Comparison of ENCODE assay signal across 29 mouse cellular contexts in genomic region chr5:101862651-101863050, GRCm38 (mm10).
DNase-seq lines count a peak whose midpoint lies in the region; ATAC-seq and TF ChIP-seq lines count a peak whose summit lies in the region.
"Had no signal": no experiment of that assay in that cellular context is flagged by ENCODE, and none has a peak within 500 bp of the region (broad histone marks: within the 10 kb centered on the region; RNA-seq: fewer than 3 reads in every experiment).

No protein-coding gene starts in this region.

- peak overlapping the region; percentile 4; the same call in 1 of the 2 replicates for H3K27ac ChIP-seq in hindbrain, postnatal 0 days
- H3K27ac ChIP-seq in hindbrain, embryonic 14.5 days, result no peak overlapping the region
- no peak overlapping the region for H3K27ac ChIP-seq in kidney, embryonic 14.5 days (ENCODE audit: low read depth, low read length)
- no peak overlapping the region for H3K27ac ChIP-seq in lung, postnatal 0 days (ENCODE audit: low read length)
- H3K27ac ChIP-seq: embryonic facial prominence, embryonic 13.5 days; forebrain, embryonic 12.5 days; hindbrain, embryonic 10.5 days; intestine, embryonic 15.5 days; limb, embryonic 10.5 days; limb, embryonic 15.5 days; liver, embryonic 13.5 days had no signal

- 92% methylated on average over 8 of the region's 8 CpGs for WGBS in hindbrain, postnatal 0 days
- WGBS in hindbrain, embryonic 14.5 days, result 90% methylated on average over 8 of the region's 8 CpGs
- 81% methylated on average over 8 of the region's 8 CpGs for WGBS in kidney, embryonic 14.5 days
- 91% methylated on average over 8 of the region's 8 CpGs for WGBS in lung, postnatal 0 days

- no peak overlapping the region for H3K9ac ChIP-seq in hindbrain, postnatal 0 days (replicated peaks; ENCODE audit: low read length)
- no peak overlapping the region for H3K9ac ChIP-seq in hindbrain, embryonic 14.5 days
- no peak overlapping the region for H3K9ac ChIP-seq in kidney, embryonic 14.5 days (ENCODE audit: low read depth, low read length)
- no peak overlapping the region for H3K9ac ChIP-seq in lung, postnatal 0 days (replicated peaks; ENCODE audit: low read depth)
- H3K9ac ChIP-seq: embryonic facial prominence, embryonic 13.5 days; forebrain, embryonic 12.5 days; forebrain, postnatal 0 days; intestine, embryonic 15.5 days; limb, embryonic 15.5 days; liver, embryonic 13.5 days had no signal

- H3K36me3 ChIP-seq in hindbrain, postnatal 0 days (ENCODE audit: insufficient read depth, low read length), result peaks cover 71% of the 10 kb centered on the region
- H3K36me3 ChIP-seq in hindbrain, embryonic 14.5 days (replicated peaks; ENCODE audit: control insufficient read depth, insufficient read depth), result peaks cover 100% of the 10 kb centered on the region
- peaks cover 84% of the 10 kb centered on the region for H3K36me3 ChIP-seq in kidney, embryonic 14.5 days (ENCODE audit: control insufficient read depth, insufficient read depth, low read length)
- peaks cover 38% of the 10 kb centered on the region for H3K36me3 ChIP-seq in lung, postnatal 0 days (ENCODE audit: insufficient read depth, low read length)
- H3K36me3 ChIP-seq: G1E had no signal

- ATAC-seq in hindbrain, postnatal 0 days, result peak; percentile 34; the same call in 1 of the 2 replicates
- ATAC-seq in hindbrain, embryonic 14.5 days (ENCODE audit: low FRiP score), result no peak
- no peak for ATAC-seq in kidney, embryonic 14.5 days (ENCODE audit: low FRiP score, low TSS enrichment)
- no peak for ATAC-seq in lung, postnatal 0 days
- ATAC-seq: CD4-positive, CD25-positive, alpha-beta regulatory T cell, adult 4 months; forebrain, postnatal 0 days; hindbrain, embryonic 16.5 days; intestine, embryonic 15.5 days had no signal

- H3K4me3 ChIP-seq in hindbrain, postnatal 0 days (ENCODE audit: low read length), result no peak overlapping the region
- H3K4me3 ChIP-seq in hindbrain, embryonic 14.5 days (replicated peaks; ENCODE audit: low read length), result no peak overlapping the region
- H3K4me3 ChIP-seq in kidney, embryonic 14.5 days (ENCODE audit: low read length), result no peak overlapping the region
- H3K4me3 ChIP-seq in lung, postnatal 0 days (ENCODE audit: low read depth, low read length), result no peak overlapping the region
- H3K4me3 ChIP-seq: embryonic facial prominence, embryonic 13.5 days; forebrain, embryonic 12.5 days; hindbrain, embryonic 10.5 days; intestine, embryonic 15.5 days; limb, embryonic 10.5 days; limb, embryonic 15.5 days; liver, embryonic 13.5 days had no signal

- no peak for DNase-seq in hindbrain, postnatal 0 days (ENCODE audit: low spot score)
- no peak for DNase-seq in hindbrain, embryonic 14.5 days (ENCODE audit: low spot score)
- peak; percentile 10 for DNase-seq in kidney, postnatal 10 days
- DNase-seq in lung, postnatal 0 days (ENCODE audit: low spot score), result no peak
- DNase-seq in lung, postnatal 25 days (ENCODE audit: low spot score), result no peak
- DNase-seq in Muller cell, postnatal 12 days (ENCODE audit: inconsistent ontology term), result no peak
- DNase-seq: adrenal gland, postnatal 14 days; cerebellum, adult 11 months; cerebellum, adult 9-10 months; cerebellum, postnatal 36 days; forebrain, postnatal 0 days; gastrocnemius, postnatal 14 days; heart, postnatal 14 days; liver, embryonic 13.5 days; lung, adult 18-20 months; lung, postnatal 10 days; right cerebral cortex, postnatal 25 days; thymus, adult 18-20 months; thymus, postnatal 25 days had no signal

- H3K4me1 ChIP-seq in hindbrain, postnatal 0 days (ENCODE audit: insufficient read depth, low read length), result no peaks in the 10 kb centered on the region
- H3K4me1 ChIP-seq in hindbrain, embryonic 14.5 days (replicated peaks; ENCODE audit: control insufficient read depth, insufficient read depth, low read length), result no peaks in the 10 kb centered on the region
- no peaks in the 10 kb centered on the region for H3K4me1 ChIP-seq in kidney, embryonic 14.5 days (ENCODE audit: control insufficient read depth, insufficient read depth, low read length)
- H3K4me1 ChIP-seq in lung, postnatal 0 days (ENCODE audit: insufficient read depth, low read depth, low read length), result no peaks in the 10 kb centered on the region
- H3K4me1 ChIP-seq: embryonic facial prominence, embryonic 13.5 days; forebrain, embryonic 12.5 days; hindbrain, embryonic 10.5 days; intestine, embryonic 15.5 days; limb, embryonic 10.5 days; limb, embryonic 15.5 days; liver, embryonic 13.5 days had no signal

- no peaks in the 10 kb centered on the region for H3K9me3 ChIP-seq in hindbrain, postnatal 0 days (ENCODE audit: low read length)
- no peaks in the 10 kb centered on the region for H3K9me3 ChIP-seq in hindbrain, embryonic 14.5 days (ENCODE audit: control insufficient read depth, low read length)
- no peaks in the 10 kb centered on the region for H3K9me3 ChIP-seq in kidney, embryonic 14.5 days (ENCODE audit: control insufficient read depth, low read length)
- no peaks in the 10 kb centered on the region for H3K9me3 ChIP-seq in lung, postnatal 0 days (ENCODE audit: low read length)
- H3K9me3 ChIP-seq: embryonic facial prominence, embryonic 13.5 days; forebrain, embryonic 12.5 days; hindbrain, embryonic 10.5 days; intestine, embryonic 15.5 days; limb, embryonic 10.5 days; limb, embryonic 15.5 days; liver, embryonic 13.5 days had no signal

- TF ChIP-seq EP300 in lung, postnatal 0 days (IDR thresholded peaks at IDR 0.05), result no peak

- H3K4me2 ChIP-seq in hindbrain, postnatal 0 days (ENCODE audit: low read depth, low read length), result no peak overlapping the region
- H3K4me2 ChIP-seq in hindbrain, embryonic 14.5 days (replicated peaks), result no peak overlapping the region
- H3K4me2 ChIP-seq in kidney, embryonic 14.5 days (replicated peaks; ENCODE audit: low read depth, low read length), result no peak overlapping the region
- no peak overlapping the region for H3K4me2 ChIP-seq in lung, postnatal 0 days (replicated peaks; ENCODE audit: low read depth, low read length)
- H3K4me2 ChIP-seq: embryonic facial prominence, embryonic 13.5 days; forebrain, embryonic 12.5 days; intestine, embryonic 15.5 days; limb, embryonic 15.5 days; liver, embryonic 13.5 days had no signal

- TF ChIP-seq CTCF in hindbrain, postnatal 0 days (IDR thresholded peaks at IDR 0.05; ENCODE audit: low read depth), result no peak
- TF ChIP-seq CTCF in lung, postnatal 0 days (IDR thresholded peaks at IDR 0.05), result peak; percentile 30; the same call in 1 of the 2 replicates

- no peaks in the 10 kb centered on the region for H3K27me3 ChIP-seq in hindbrain, postnatal 0 days (ENCODE audit: insufficient read depth, low read length)
- H3K27me3 ChIP-seq in hindbrain, embryonic 14.5 days (ENCODE audit: control insufficient read depth, insufficient read depth, low read length), result no peaks in the 10 kb centered on the region
- no peaks in the 10 kb centered on the region for H3K27me3 ChIP-seq in kidney, embryonic 14.5 days (ENCODE audit: control insufficient read depth, insufficient read depth, low read length)
- H3K27me3 ChIP-seq in lung, postnatal 0 days (replicated peaks; ENCODE audit: insufficient read depth, low read length), result no peaks in the 10 kb centered on the region
- H3K27me3 ChIP-seq: embryonic facial prominence, embryonic 13.5 days; forebrain, embryonic 12.5 days; intestine, embryonic 15.5 days; limb, embryonic 15.5 days; liver, embryonic 13.5 days had no signal
